Mouse (Mus musculus) limb, embryonic 14.5 days (tissue): Measurements from ENCODE around the gene Baiap2. TPM values are rescaled to one million over a fixed set of nuclear protein-coding genes. Genes with fewer than 3 reads are reported as not detected.

Source experiments
- ATAC-seq: fragments of 200-750 bp; cut with Nextera tagmentation; 2 replicates; pipeline ENCODE4 v1.8.0; 2017; ENCODE audit warnings: low read depth, moderate number of reproducible peaks, moderate TSS enrichment; ENCODE audit not compliant: low FRiP score
- DNase-seq: peaks from one replicate; pipeline ENCODE4 v3.0.0-alpha.2; 2015; ENCODE audit warnings: low spot score
- H3K27ac ChIP-seq: fragments of 300-500 bp; sonication (generic); replicated peaks from 2 replicates; pipeline ENCODE4 v1.5.1; 2014; ENCODE audit warnings: low read depth, mild to moderate bottlenecking, low read length, moderate library complexity, mixed read lengths
- H3K27me3 ChIP-seq: fragments of 300-500 bp; sonication (generic); 2 replicates; pipeline ENCODE4 v1.6.1; 2014; ENCODE audit warnings: low read length, mixed read lengths; ENCODE audit not compliant: control insufficient read depth, insufficient read depth
- H3K36me3 ChIP-seq: fragments of 300-500 bp; sonication (generic); 2 replicates; pipeline ENCODE4 v1.6.1; 2014; ENCODE audit warnings: mild to moderate bottlenecking, low read length, moderate library complexity, mixed read lengths; ENCODE audit not compliant: control insufficient read depth, insufficient read depth
- H3K4me1 ChIP-seq: fragments of 300-500 bp; sonication (generic); 2 replicates; pipeline ENCODE4 v1.6.1; 2014; ENCODE audit warnings: antibody characterized with exemption, low read length, mixed read lengths; ENCODE audit not compliant: control insufficient read depth, insufficient read depth
- H3K4me2 ChIP-seq: fragments of 300-500 bp; sonication (generic); replicated peaks from 2 replicates; pipeline ENCODE4 v1.6.1; 2014; ENCODE audit warnings: low read depth, mild to moderate bottlenecking, low read length, moderate library complexity; ENCODE audit not compliant: severe bottlenecking
- H3K4me3 ChIP-seq: fragments of 300-500 bp; sonication (generic); replicated peaks from 2 replicates; pipeline ENCODE4 v1.5.1; 2014; ENCODE audit warnings: low read length
- H3K9ac ChIP-seq: fragments of 300-500 bp; sonication (generic); 2 replicates; pipeline ENCODE4 v1.6.1; 2014; ENCODE audit warnings: mild to moderate bottlenecking, low read depth, low read length, moderate library complexity; ENCODE audit not compliant: severe bottlenecking
- H3K9me3 ChIP-seq: fragments of 300-500 bp; sonication (generic); 2 replicates; pipeline ENCODE4 v1.6.1; 2016; ENCODE audit warnings: low read length; ENCODE audit not compliant: control insufficient read depth
- POLR2A ChIP-seq: fragments of 200-500 bp; IDR thresholded peaks from 2 replicates; pipeline ENCODE4 v1.8.0; 2012; ENCODE audit warnings: inconsistent platforms, mild to moderate bottlenecking, moderate library complexity, borderline replicate concordance; ENCODE audit not compliant: insufficient read depth, insufficient read length; ENCODE audit errors: extremely low read depth
- WGBS: fragments of 180-500 bp; shearing (Covaris S2); extraction: QIAGEN DNeasy Blood & Tissue Kit; methylation state at CpG from one replicate; pipeline ENCODE4 v1.1.7; 2014; 5-methylcytosine and 5-hydroxymethylcytosine counted together
- polyA plus RNA-seq, 2 experiments: library from polyadenylated mRNA; depleted of rRNA in 1 of 2; stranded (reverse) in 1 of 2; unstranded in 1 of 2; fragments of >200 nt; fragmentation: Nextera tagmentation in 1 of 2; extraction: Ambion mirVana in 1 of 2; gene quantifications; 2 replicates each; pipeline versions ENCODE4 v1.2.1 to v1.2.3; 2012 to 2014

Gene Baiap2
- 29.5 and 36.5 TPM in 2 replicates for polyA plus RNA-seq (2012; rRNA removed)
- 23.4 and 28.1 TPM in 2 replicates for polyA plus RNA-seq (2014; fragmentation: Nextera tagmentation; extraction: Ambion mirVana)

GRCm38 (mm10) chr11:119942727-119943427, at the start of gene Baiap2:
Gene Baiap2 (plus strand): TSS chr11:119942763.
- peak; percentile 99 for TF ChIP-seq POLR2A
- WGBS: under 1% methylated on average over 42 of the region's 79 CpGs
- H3K4me2 ChIP-seq: peak within 1 kb of the TSS; percentile 97
- DNase-seq (peak; percentile 99), ATAC-seq (peak; percentile 97)
- H3K27ac ChIP-seq: peak within 1 kb of the TSS; percentile 73
- H3K9ac ChIP-seq: peak within 1 kb of the TSS; percentile 78
- no peaks in the 10 kb centered on the region for H3K9me3 ChIP-seq
- H3K27me3 ChIP-seq: no peaks in the 10 kb centered on the region
- H3K4me3 ChIP-seq: peak within 1 kb of the TSS; percentile 76
- peaks cover 40% of the 10 kb centered on the region for H3K4me1 ChIP-seq
- no peaks in the 10 kb centered on the region for H3K36me3 ChIP-seq

GRCm38 (mm10) chr11:119893667-119894236, 48.8 kb upstream of the Baiap2 start:
- H3K4me1 ChIP-seq: no peaks in the 10 kb centered on the region
- peaks cover 82% of the 10 kb centered on the region for H3K36me3 ChIP-seq
- 48% methylated on average over 10 of the region's 10 CpGs for WGBS
- no peak for ATAC-seq
- no peaks in the 10 kb centered on the region for H3K27me3 ChIP-seq
- H3K9me3 ChIP-seq: no peaks in the 10 kb centered on the region
- H3K27ac ChIP-seq: no peak overlapping the region
- H3K4me3 ChIP-seq: no peak overlapping the region
- no peak overlapping the region for H3K4me2 ChIP-seq
- TF ChIP-seq POLR2A: no peak
- no peak for DNase-seq
- H3K9ac ChIP-seq: no peak overlapping the region; the same call in 1 of the 2 replicates

GRCm38 (mm10) chr11:119894634-119895033, 47.9 kb upstream of the Baiap2 start:
- Histone ChIP-seq H3K36me3 (peaks cover 82% of the 10 kb centered on the region), H3K4me3 (no peak overlapping the region), H3K4me2 (no peak overlapping the region), H3K27me3 (no peaks in the 10 kb centered on the region), H3K9ac (no peak overlapping the region), H3K9me3 (no peaks in the 10 kb centered on the region), H3K4me1 (no peaks in the 10 kb centered on the region), H3K27ac (no peak overlapping the region)
- DNase-seq (no peak), ATAC-seq (no peak)
- 45% methylated on average over 6 of the region's 6 CpGs for WGBS
- TF ChIP-seq POLR2A: no peak

GRCm38 (mm10) chr11:119897041-119897440, 45.5 kb upstream of the Baiap2 start:
- H3K36me3 ChIP-seq: peaks cover 64% of the 10 kb centered on the region
- no peak overlapping the region for H3K4me3 ChIP-seq
- H3K9me3 ChIP-seq: no peaks in the 10 kb centered on the region
- WGBS: 79% methylated on average over 9 of the region's 9 CpGs
- TF ChIP-seq POLR2A: no peak
- H3K4me2 ChIP-seq: no peak overlapping the region
- no peak overlapping the region for H3K9ac ChIP-seq
- no peaks in the 10 kb centered on the region for H3K27me3 ChIP-seq
- ATAC-seq (no peak), DNase-seq (no peak)
- H3K4me1 ChIP-seq: no peaks in the 10 kb centered on the region
- no peak overlapping the region for H3K27ac ChIP-seq

GRCm38 (mm10) chr11:119898976-119899375, 43.6 kb upstream of the Baiap2 start:
- 91% methylated on average over 11 of the region's 11 CpGs for WGBS
- no peaks in the 10 kb centered on the region for H3K27me3 ChIP-seq
- H3K27ac ChIP-seq: no peak overlapping the region
- no peak for TF ChIP-seq POLR2A
- ATAC-seq: no peak
- H3K4me1 ChIP-seq: no peaks in the 10 kb centered on the region
- H3K9ac ChIP-seq: no peak overlapping the region
- H3K4me2 ChIP-seq: no peak overlapping the region
- no peaks in the 10 kb centered on the region for H3K9me3 ChIP-seq
- H3K4me3 ChIP-seq: no peak overlapping the region
- no peak for DNase-seq
- peaks cover 52% of the 10 kb centered on the region for H3K36me3 ChIP-seq
